Mouse (Mus musculus) gastrocnemius, postnatal 10 days (tissue): ENCODE data around the gene Saa2. TPM values are rescaled to one million over a fixed set of nuclear protein-coding genes. Genes with fewer than 3 reads are reported as not detected.
A peak's percentile ranks its signal among the peaks of the same experiment; 100 is the strongest.
"Not testable (repeated sequence)": the region's sequence is repeated elsewhere in the genome, so short reads cannot be mapped to it uniquely, and the experiment has no call there.

Experiments used
- DNase-seq: peaks from one replicate; pipeline ENCODE4 v3.0.0; 2021; ENCODE audit warnings: mixed read lengths
- long read RNA-seq, 2 experiments: library from polyadenylated mRNA; stranded (forward); transcript quantifications; one replicate each; pipeline ENCODE4 v2.0.0; 2021
- total RNA-seq, 2 experiments: library from RNA; stranded (reverse); gene quantifications; 2 replicates each; pipeline ENCODE4 v1.2.3; 2021

Gene Saa2
- total RNA-seq: not detected
- long read RNA-seq, experiment 1: 0 reads
- long read RNA-seq, experiment 2: 0 reads

GRCm38 (mm10) chr7:46751490-46751889, at the start of gene Saa2:
TSS of gene Saa2 (plus strand) at chr7:46751790.
- DNase-seq: no peak

- DNase-seq: peak; percentile 93
Measured at GRCm38 (mm10) chr7:46710390-46710844, 41.2 kb upstream of the Saa2 start, which contains the start of gene Saal1. TSS of gene Saal1 (minus strand) at chr7:46710680.

DNA sequence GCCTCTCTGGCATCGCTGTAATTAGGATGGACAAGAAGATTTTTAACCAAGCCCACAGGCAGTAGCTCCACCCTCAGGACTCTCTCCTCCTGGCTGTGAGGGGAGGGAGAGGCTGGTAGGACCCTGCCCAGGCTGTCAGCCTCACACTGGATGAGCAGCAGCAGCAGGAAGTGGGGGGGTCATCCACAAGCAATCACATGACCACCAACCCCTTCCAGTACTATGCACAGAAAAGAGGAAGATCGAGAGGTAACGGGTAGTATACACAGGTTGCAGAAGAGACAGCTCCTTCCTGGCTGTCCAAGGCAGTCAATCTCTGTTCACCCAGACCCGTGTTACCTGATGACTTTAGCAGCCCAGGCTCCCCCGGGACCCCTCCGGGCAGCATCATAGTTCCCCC, 39.3 kb upstream of the Saa2 start:
- no peak for DNase-seq

- peak; percentile 57 for DNase-seq
Measured at GRCm38 (mm10) chr7:46714518-46714917, 37.1 kb upstream of the Saa2 start.

DNA sequence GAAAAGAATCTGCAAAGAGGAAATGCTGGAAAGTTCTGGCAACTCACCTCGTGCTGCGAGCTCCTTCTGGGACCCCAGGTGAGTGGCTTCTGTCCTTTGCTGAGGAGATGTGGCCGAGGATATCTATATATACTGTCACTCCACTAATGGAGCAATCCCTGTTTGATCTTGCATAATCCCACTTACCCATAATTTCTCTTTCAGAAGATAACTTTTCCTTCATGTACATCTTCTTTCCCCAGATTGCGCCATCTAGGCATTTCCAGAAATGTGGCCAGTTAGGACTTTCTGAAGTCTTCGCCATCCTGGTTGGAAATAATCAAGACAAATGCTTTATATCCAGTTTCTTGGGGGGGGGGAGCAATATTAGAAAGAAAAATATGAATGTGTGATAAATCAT, 36.0 kb upstream of the Saa2 start, which contains the start of gene Saa3:
Gene Saa3, minus strand, starts transcription at position 101 of the 400 bp plus-strand sequence.
- DNase-seq: no peak

- DNase-seq: no peak
Measured at GRCm38 (mm10) chr7:46716897-46717296, 34.7 kb upstream of the Saa2 start.

DNA sequence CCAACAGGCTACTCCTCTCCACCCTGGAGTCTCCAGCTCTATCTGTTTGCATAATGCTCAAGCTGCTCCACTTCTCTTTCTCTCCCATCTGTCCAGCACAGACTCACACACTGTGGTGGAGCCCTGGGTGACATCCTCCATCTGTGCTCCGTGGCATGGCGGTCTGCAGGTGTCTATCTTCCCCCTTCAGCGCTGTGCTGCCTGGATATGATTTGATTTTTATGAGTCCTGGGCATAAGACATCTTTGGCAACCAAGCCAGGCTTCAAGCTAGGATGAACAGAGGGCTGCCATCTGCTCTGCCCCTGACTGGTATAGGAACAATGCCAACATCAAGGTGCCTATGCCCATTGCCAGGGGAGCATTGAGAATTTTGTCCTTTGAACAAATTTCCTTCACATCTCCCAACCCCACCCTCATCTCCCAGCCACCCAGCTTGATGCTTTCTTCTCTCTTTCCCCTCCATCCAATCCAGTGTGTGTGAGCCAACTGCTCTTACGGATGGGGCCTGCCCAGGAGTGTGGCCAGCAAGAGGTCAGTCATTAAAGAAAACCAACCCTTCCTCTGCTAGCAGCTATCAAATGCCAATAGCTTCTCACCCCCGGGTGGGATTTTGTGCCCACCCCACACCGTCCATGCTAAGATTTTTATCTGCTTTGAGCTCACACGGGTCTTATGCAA, 32.9 kb upstream of the Saa2 start:
- no peak for DNase-seq

- no peak for DNase-seq
Measured at GRCm38 (mm10) chr7:46719526-46719925, 32.1 kb upstream of the Saa2 start.

GRCm38 (mm10) chr7:46720460-46720859, 31.1 kb upstream of the Saa2 start:
- no peak for DNase-seq

GRCm38 (mm10) chr7:46723354-46723753, 28.2 kb upstream of the Saa2 start:
- DNase-seq: no peak

GRCm38 (mm10) chr7:46723849-46724248, 27.7 kb upstream of the Saa2 start:
- DNase-seq: no peak

DNA sequence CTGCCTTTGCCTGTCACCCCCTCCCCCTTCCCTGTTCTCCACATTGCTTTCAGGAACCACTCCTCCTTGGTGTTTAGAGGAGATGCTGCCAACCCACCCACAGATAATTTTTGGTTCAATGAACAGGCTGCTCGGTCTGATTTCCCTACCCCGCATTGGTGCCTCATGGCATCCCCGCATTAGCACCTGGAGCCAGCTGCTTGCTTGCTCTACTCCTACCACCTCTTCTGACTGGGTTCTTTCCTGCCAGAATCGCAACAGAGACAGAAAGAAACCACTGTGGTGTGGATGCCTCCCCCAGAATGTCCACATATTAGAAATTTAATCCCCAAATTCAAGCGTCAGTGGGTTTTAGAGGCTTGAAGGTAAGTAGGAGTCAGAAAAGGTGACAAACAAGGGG, 27.2 kb upstream of the Saa2 start:
- no peak for DNase-seq

GRCm38 (mm10) chr7:46727584-46727983, 24.0 kb upstream of the Saa2 start:
- DNase-seq: no peak

DNA sequence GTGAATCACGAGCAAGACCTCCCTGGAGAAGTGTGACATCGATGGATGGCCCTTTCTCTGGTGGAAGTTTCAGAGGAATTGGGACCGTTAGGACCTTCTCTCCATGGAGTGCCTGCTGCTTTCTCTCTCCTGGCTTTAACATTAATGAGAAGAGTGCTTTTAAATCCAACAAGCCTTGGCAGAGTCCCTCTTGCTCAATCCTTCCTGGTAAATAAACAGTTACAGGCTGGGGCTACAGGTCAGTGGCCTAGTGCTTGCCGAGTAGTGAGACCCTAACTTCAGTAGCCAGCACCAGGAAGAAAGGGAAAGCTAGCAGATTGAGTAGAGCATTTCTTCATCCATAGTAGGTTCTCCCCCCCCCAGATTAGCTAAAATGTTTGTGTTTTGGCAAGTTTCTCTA, 19.1 kb upstream of the Saa2 start, which contains the start of gene Saa4:
Gene Saa4, minus strand, starts transcription at position 146 of the 400 bp plus-strand sequence.
- no peak for DNase-seq

- DNase-seq: no peak
Measured at GRCm38 (mm10) chr7:46734983-46735382, 16.6 kb upstream of the Saa2 start.

- DNase-seq: no peak
Measured at GRCm38 (mm10) chr7:46738561-46739460, 12.8 kb upstream of the Saa2 start.

DNA sequence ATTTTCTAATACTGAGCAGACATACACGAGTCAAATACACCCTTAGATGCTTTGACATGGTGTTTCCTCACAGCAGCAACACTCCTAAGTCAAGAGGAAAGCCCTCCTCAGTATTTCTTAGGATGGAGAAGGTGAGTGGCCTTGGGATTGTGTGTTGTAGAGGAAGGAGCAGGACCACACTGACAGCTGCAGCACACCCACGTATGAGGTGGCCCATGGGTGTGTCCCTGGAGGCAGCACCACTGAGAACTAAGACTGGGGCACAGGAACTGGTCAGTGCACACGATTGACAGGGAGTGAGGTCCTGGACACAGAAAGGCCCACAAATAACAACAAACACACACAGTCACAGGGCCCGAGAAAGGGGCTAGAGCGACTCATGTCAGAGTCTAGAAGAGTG, 11.5 kb upstream of the Saa2 start:
- DNase-seq: not testable (repeated sequence)

- DNase-seq: not testable (repeated sequence)
Measured at GRCm38 (mm10) chr7:46742880-46743279, 8.7 kb upstream of the Saa2 start, which contains the start of gene Saa1. TSS of gene Saa1 (minus strand) at chr7:46742980.

DNA sequence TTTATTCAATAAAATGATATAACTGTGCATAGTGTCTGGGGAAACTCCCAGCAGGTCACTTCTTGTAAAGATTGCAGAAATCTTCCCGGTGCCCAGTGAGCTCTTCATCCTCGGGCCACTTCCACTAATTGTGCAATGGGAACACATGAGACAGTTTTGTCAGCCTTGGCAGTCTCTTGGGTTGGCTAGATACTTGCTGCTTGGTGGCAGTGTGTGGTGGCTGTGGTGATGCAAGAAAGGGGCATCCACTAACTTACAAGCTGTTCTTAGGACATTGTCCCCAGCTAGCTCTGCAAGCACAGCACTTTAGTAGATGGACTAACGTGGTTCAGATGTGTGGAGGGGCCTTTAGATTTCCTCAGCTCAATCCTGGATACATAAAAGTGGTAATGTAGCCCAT, 5.8 kb upstream of the Saa2 start:
- no peak for DNase-seq

- no peak for DNase-seq
Measured at GRCm38 (mm10) chr7:46746381-46746780, 5.2 kb upstream of the Saa2 start.

DNA sequence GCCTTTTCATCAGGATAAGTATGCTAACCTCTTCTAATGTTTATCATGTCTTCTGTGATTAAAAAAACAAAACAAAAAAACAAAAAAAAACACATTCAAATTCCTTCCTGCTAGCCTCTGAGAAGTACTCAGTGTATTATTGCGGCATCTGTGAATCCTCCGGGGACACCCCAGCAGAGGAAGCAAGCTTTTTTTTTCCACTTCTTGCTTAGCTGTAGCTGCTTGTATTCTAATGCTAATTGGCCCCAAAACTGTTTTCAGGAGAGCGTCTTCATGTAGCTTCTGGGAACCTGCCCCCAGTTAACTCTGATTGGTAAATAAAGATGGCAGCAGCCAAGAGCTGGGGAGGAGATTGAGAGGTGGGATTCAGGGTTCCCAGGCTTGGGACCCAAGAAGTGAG, 3.1 kb upstream of the Saa2 start:
- DNase-seq: no peak

DNA sequence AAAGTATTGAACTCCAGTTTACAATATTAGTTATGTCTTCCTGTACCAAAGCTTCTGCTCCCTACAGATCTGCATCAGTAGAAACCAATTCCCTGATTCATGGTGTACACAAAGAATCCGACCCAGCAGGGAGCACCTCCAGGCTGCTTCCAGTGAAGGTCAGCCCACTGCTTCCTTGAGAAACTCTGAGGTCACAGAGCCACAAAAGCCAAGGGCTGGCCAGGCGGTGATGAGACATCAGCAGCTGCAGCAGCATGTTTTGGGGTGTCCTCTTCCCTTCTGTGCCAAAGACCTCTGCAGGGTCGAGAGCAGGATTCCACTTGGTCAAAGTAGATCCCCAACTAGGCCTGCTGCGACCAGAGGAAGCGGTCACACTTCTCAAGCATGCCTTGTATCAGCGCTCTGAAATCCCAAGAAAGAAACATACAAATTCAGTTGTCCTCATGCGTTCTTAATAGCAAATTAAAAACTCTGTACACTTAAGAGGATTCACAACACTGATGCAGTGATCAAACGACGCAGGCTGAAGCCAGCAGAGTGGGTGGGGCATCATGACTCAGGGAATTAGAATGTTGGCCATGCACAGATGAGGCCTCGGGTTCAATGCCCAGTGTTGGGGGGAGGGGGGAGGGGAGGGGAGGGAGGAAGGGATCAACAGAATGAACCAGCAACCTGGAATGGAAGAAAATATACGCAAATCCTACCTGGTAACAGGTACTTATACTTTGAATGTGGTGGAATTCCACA, 9.6 kb downstream of the Saa2 start:
- no peak for DNase-seq
